Mouse (Mus musculus) midbrain, embryonic 10.5 days (tissue): ENCODE measurements around the gene Gm11168. TPM values are rescaled to one million over a fixed set of nuclear protein-coding genes. Genes with fewer than 3 reads are reported as not detected.
A peak's percentile ranks its signal among the peaks of the same experiment; 100 is the strongest.
"Not testable (repeated sequence)": the region's sequence is repeated elsewhere in the genome, so short reads cannot be mapped to it uniquely, and the experiment has no call there.

ENCODE experiments used
- DNase-seq: peaks from one replicate; pipeline ENCODE4 v3.0.0-alpha.2; 2017; ENCODE audit warnings: low spot score
- H3K27ac ChIP-seq: fragments of 300-500 bp; sonication (generic); replicated peaks from 2 replicates; pipeline ENCODE4 v1.5.1; 2016; ENCODE audit warnings: mild to moderate bottlenecking
- H3K27me3 ChIP-seq: fragments of 300-500 bp; sonication (generic); 2 replicates; pipeline ENCODE4 v1.6.1; 2016; ENCODE audit warnings: low read depth, mild to moderate bottlenecking; ENCODE audit not compliant: poor library complexity, severe bottlenecking
- H3K36me3 ChIP-seq: fragments of 300-500 bp; sonication (generic); 2 replicates; pipeline ENCODE4 v1.6.1; 2016; ENCODE audit warnings: mild to moderate bottlenecking, moderate library complexity
- H3K4me1 ChIP-seq: fragments of 300-500 bp; sonication (generic); 2 replicates; pipeline ENCODE4 v1.6.1; 2016
- H3K4me3 ChIP-seq: fragments of 300-500 bp; sonication (generic); 2 replicates; pipeline ENCODE4 v1.5.1; 2016; ENCODE audit warnings: mild to moderate bottlenecking, moderate library complexity
- H3K9me3 ChIP-seq: fragments of 300-500 bp; sonication (generic); replicated peaks from 2 replicates; pipeline ENCODE4 v1.6.1; 2016; ENCODE audit warnings: mild to moderate bottlenecking
- WGBS: fragments of 180-500 bp; shearing (Covaris S2); methylation state at CpG from one replicate; pipeline ENCODE4 v1.1.7; 2016; 5-methylcytosine and 5-hydroxymethylcytosine counted together
- microRNA-seq: library from miRNA; unstranded; fragments of <30 nt; microRNA quantifications from one replicate; pipeline ENCODE4, GENCODE M21; 2017
- polyA plus RNA-seq: library from polyadenylated mRNA; unstranded; fragments of >200 nt; fragmentation: Nextera tagmentation; extraction: Ambion mirVana; gene quantifications from 2 replicates; pipeline ENCODE4 v1.2.1, GENCODE M21; 2016

Gene Gm11168
- polyA plus RNA-seq, 1 experiment from 2014 or later = not detected

- DNase-seq = peak; percentile 95
- not testable (repeated sequence) for H3K9me3 ChIP-seq, H3K27ac ChIP-seq, H3K27me3 ChIP-seq, H3K36me3 ChIP-seq, H3K4me1 ChIP-seq, H3K4me3 ChIP-seq
- WGBS = 60% methylated on average over 2 of the region's 10 CpGs
Observed at GRCm38 (mm10) chr9:3030677-3031318, 27.7 kb downstream of the Gm11168 start.

GRCm38 (mm10) chr9:3034299-3034698 lies 31.2 kb downstream of the Gm11168 start, which contains the start of gene Gm17535:
Gene Gm17535, plus strand, starts transcription at chr9:3034599.
- H3K36me3 ChIP-seq, DNase-seq, H3K27me3 ChIP-seq, H3K4me3 ChIP-seq, H3K27ac ChIP-seq, H3K9me3 ChIP-seq, H3K4me1 ChIP-seq: not testable (repeated sequence)
- 87% methylated on average over 1 of the region's 8 CpGs for WGBS

DNA sequence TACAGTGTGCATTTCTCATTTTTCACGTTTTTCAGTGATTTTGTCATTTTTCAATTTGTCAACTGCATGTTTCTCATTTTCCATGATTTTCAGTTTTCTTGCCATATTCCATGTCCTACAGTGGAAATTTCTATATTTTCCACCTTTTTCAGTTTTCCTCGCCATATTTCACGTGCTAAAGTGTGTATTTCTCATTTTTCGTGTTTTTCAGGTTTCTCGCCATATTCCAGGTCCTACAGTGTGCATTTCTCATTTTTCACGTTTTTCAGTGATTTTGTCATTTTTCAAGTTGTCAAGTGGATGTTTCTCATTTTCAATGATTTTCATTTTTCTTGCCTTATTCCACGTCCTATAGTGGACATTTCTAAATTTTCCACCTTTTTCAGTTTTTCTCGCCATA lies 33.4 kb downstream of the Gm11168 start, which contains the start of gene Gm10715:
Gm10715 (plus strand) TSS at position 301 of the 400 bp plus-strand sequence.
- DNase-seq, H3K36me3 ChIP-seq, H3K4me1 ChIP-seq, H3K9me3 ChIP-seq, H3K27me3 ChIP-seq, H3K4me3 ChIP-seq, H3K27ac ChIP-seq: not testable (repeated sequence)
- WGBS = 84% methylated on average over 8 of the region's 8 CpGs

GRCm38 (mm10) chr9:3038161-3038560 lies 35.0 kb downstream of the Gm11168 start:
- H3K27me3 ChIP-seq, H3K4me3 ChIP-seq, H3K36me3 ChIP-seq, H3K4me1 ChIP-seq, H3K27ac ChIP-seq, DNase-seq: not testable (repeated sequence)
- peaks cover 19% of the 10 kb centered on the region for H3K9me3 ChIP-seq
- 60% methylated on average over 4 of the region's 4 CpGs for WGBS

Small RNAs within 50 kb of the gene (microRNA-seq; reads per million reads assigned to microRNA genes)
- not detected for gene Mir101c

Other genes starting within 250 kb of the Gm11168 start
- not detected in 2 replicates for gene Gm10722, start 2.4 kb upstream of the Gm11168 start, polyA plus RNA-seq
- not detected in 2 replicates for gene Gm10721, start 9.8 kb downstream of the Gm11168 start, polyA plus RNA-seq
- not detected in 2 replicates for gene Gm10720, start 12.3 kb downstream of the Gm11168 start, polyA plus RNA-seq
- gene Gm10719, start 14.1 kb downstream of the Gm11168 start, polyA plus RNA-seq = not detected in 2 replicates
- gene Gm10718, start 20.2 kb downstream of the Gm11168 start, polyA plus RNA-seq = not detected in 2 replicates
- gene Gm10717, start 22.1 kb downstream of the Gm11168 start, polyA plus RNA-seq = 0.40 TPM in 1 of 2 replicates, not detected in the other
- gene Gm17535, start 31.3 kb downstream of the Gm11168 start, polyA plus RNA-seq = not detected in 2 replicates
- not detected in 2 replicates for gene Gm10715, start 33.5 kb downstream of the Gm11168 start, polyA plus RNA-seq